Mouse (Mus musculus) forelimb bud, embryonic 11.5 days (tissue): Measurements from ENCODE around the gene Ttc30a2.
"Not testable (repeated sequence)": the region's sequence is repeated elsewhere in the genome, so short reads cannot be mapped to it uniquely, and the experiment has no call there.

Experiments
- DNase-seq: peaks from one replicate; pipeline ENCODE4 v3.0.0-alpha.2; 2012; ENCODE audit warnings: low read depth, low spot score

Ttc30a2 gene

GRCm38 (mm10) chr2:75977752-75978368 lies at the start of gene Ttc30a2:
TSS of gene Ttc30a2 (minus strand) at chr2:75978170.
- not testable (repeated sequence) for DNase-seq

GRCm38 (mm10) chr2:76016890-76017289 lies 38.9 kb upstream of the Ttc30a2 start:
- DNase-seq = peak; percentile 37

GRCm38 (mm10) chr2:76016136-76016535 lies 38.2 kb upstream of the Ttc30a2 start:
- DNase-seq = no peak

GRCm38 (mm10) chr2:76015460-76015859 lies 37.5 kb upstream of the Ttc30a2 start:
- DNase-seq = no peak

- no peak for DNase-seq
Observed at GRCm38 (mm10) chr2:76014659-76015058, 36.7 kb upstream of the Ttc30a2 start.

GRCm38 (mm10) chr2:76006194-76006593 lies 28.2 kb upstream of the Ttc30a2 start:
- no peak for DNase-seq

- no peak for DNase-seq
Observed at GRCm38 (mm10) chr2:76002899-76003298, 24.9 kb upstream of the Ttc30a2 start.

GRCm38 (mm10) chr2:76001392-76001791 lies 23.4 kb upstream of the Ttc30a2 start:
- DNase-seq = no peak

- DNase-seq = no peak
Observed at GRCm38 (mm10) chr2:75999636-76000035, 21.7 kb upstream of the Ttc30a2 start.

GRCm38 (mm10) chr2:75998692-75999091 lies 20.7 kb upstream of the Ttc30a2 start:
- DNase-seq = no peak

GRCm38 (mm10) chr2:75997726-75998125 lies 19.8 kb upstream of the Ttc30a2 start:
- DNase-seq = no peak

- no peak for DNase-seq
Observed at GRCm38 (mm10) chr2:75994841-75995240, 16.9 kb upstream of the Ttc30a2 start.

- DNase-seq = no peak
Observed at GRCm38 (mm10) chr2:75991581-75992205, 13.7 kb upstream of the Ttc30a2 start.

- DNase-seq = peak; percentile 72
Observed at GRCm38 (mm10) chr2:75990885-75991539, 13.0 kb upstream of the Ttc30a2 start.

GRCm38 (mm10) chr2:75989694-75990093 lies 11.7 kb upstream of the Ttc30a2 start:
- no peak for DNase-seq

GRCm38 (mm10) chr2:75988779-75989363 lies 10.9 kb upstream of the Ttc30a2 start:
- no peak for DNase-seq

GRCm38 (mm10) chr2:75988378-75988777 lies 10.4 kb upstream of the Ttc30a2 start:
- DNase-seq = no peak

GRCm38 (mm10) chr2:75987739-75988138 lies 9.8 kb upstream of the Ttc30a2 start:
- DNase-seq = no peak

GRCm38 (mm10) chr2:75985124-75985523 lies 7.2 kb upstream of the Ttc30a2 start:
- DNase-seq = peak; percentile 73

- DNase-seq = no peak
Observed at GRCm38 (mm10) chr2:75983847-75984246, 5.9 kb upstream of the Ttc30a2 start.

- DNase-seq = no peak
Observed at GRCm38 (mm10) chr2:75983091-75983490, 5.1 kb upstream of the Ttc30a2 start.

GRCm38 (mm10) chr2:75982626-75983025 lies 4.7 kb upstream of the Ttc30a2 start:
- no peak for DNase-seq
